Mouse (Mus musculus) liver, embryonic 15.5 days (tissue): ENCODE results near the gene Ndufc2. TPM values are rescaled to one million over a fixed set of nuclear protein-coding genes. Genes with fewer than 3 reads are reported as not detected.
A peak's percentile ranks its signal among the peaks of the same experiment; 100 is the strongest.
"Not testable (repeated sequence)": the region's sequence is repeated elsewhere in the genome, so short reads cannot be mapped to it uniquely, and the experiment has no call there.

ENCODE experiments used
- ATAC-seq: fragments of 200-750 bp; cut with Nextera tagmentation; 2 replicates; pipeline ENCODE4 v1.8.0; 2017; ENCODE audit warnings: moderate number of reproducible peaks, mild to moderate bottlenecking, moderate library complexity; ENCODE audit not compliant: insufficient read depth
- H3K27ac ChIP-seq: fragments of 300-500 bp; sonication (generic); replicated peaks from 2 replicates; pipeline ENCODE4 v1.5.1; 2015; ENCODE audit warnings: mild to moderate bottlenecking, inconsistent platforms
- H3K27me3 ChIP-seq: fragments of 300-500 bp; sonication (generic); 2 replicates; pipeline ENCODE4 v1.6.1; 2015; ENCODE audit warnings: mild to moderate bottlenecking, inconsistent platforms
- H3K36me3 ChIP-seq: fragments of 300-500 bp; sonication (generic); replicated peaks from 2 replicates; pipeline ENCODE4 v1.6.1; 2015; ENCODE audit warnings: moderate library complexity, mild to moderate bottlenecking, inconsistent platforms
- H3K4me1 ChIP-seq: fragments of 300-500 bp; sonication (generic); replicated peaks from 2 replicates; pipeline ENCODE4 v1.6.1; 2015; ENCODE audit warnings: inconsistent platforms
- H3K4me2 ChIP-seq: fragments of 300-500 bp; sonication (generic); 2 replicates; pipeline ENCODE4 v1.6.1; 2015; ENCODE audit warnings: moderate library complexity, mild to moderate bottlenecking, inconsistent platforms
- H3K4me3 ChIP-seq: fragments of 300-500 bp; sonication (generic); replicated peaks from 2 replicates; pipeline ENCODE4 v1.5.1; 2015; ENCODE audit warnings: mild to moderate bottlenecking, inconsistent platforms
- H3K9ac ChIP-seq: fragments of 300-500 bp; sonication (generic); 2 replicates; pipeline ENCODE4 v1.6.1; 2015; ENCODE audit warnings: moderate library complexity, mild to moderate bottlenecking, inconsistent platforms
- H3K9me3 ChIP-seq: fragments of 300-500 bp; sonication (generic); replicated peaks from 2 replicates; pipeline ENCODE4 v1.6.1; 2016; ENCODE audit warnings: inconsistent platforms
- WGBS: fragments of 180-500 bp; shearing (Covaris S2); methylation state at CpG from one replicate; pipeline ENCODE4 v1.1.7; 2015; ENCODE audit warnings: mixed read lengths; ENCODE audit not compliant: insufficient replicate concordance; 5-methylcytosine and 5-hydroxymethylcytosine counted together
- polyA plus RNA-seq: library from polyadenylated mRNA; unstranded; fragments of >200 nt; fragmentation: Nextera tagmentation; extraction: Ambion mirVana; gene quantifications from 2 replicates; pipeline ENCODE4 v1.2.1, GENCODE M21; 2015

Ndufc2 gene
- polyA plus RNA-seq, 1 experiment from 2014 or later = 164 TPM

GRCm38 (mm10) chr7:97427296-97427695 lies 27.5 kb downstream of the Ndufc2 start:
- H3K9me3 ChIP-seq = no peaks in the 10 kb centered on the region
- WGBS = 71% methylated on average over 6 of the region's 6 CpGs
- no peak overlapping the region for H3K4me3 ChIP-seq
- H3K9ac ChIP-seq = no peak overlapping the region
- H3K4me1 ChIP-seq = peaks cover 4% of the 10 kb centered on the region
- ATAC-seq = no peak
- H3K36me3 ChIP-seq = no peaks in the 10 kb centered on the region
- no peaks in the 10 kb centered on the region for H3K27me3 ChIP-seq
- no peak overlapping the region for H3K4me2 ChIP-seq
- H3K27ac ChIP-seq = no peak overlapping the region

- H3K4me3 ChIP-seq = no peak overlapping the region
- H3K36me3 ChIP-seq = no peaks in the 10 kb centered on the region
- no peaks in the 10 kb centered on the region for H3K27me3 ChIP-seq
- no peak overlapping the region for H3K9ac ChIP-seq
- no peak overlapping the region for H3K27ac ChIP-seq
- ATAC-seq = no peak
- H3K9me3 ChIP-seq = no peaks in the 10 kb centered on the region
- WGBS = 59% methylated on average over 5 of the region's 5 CpGs
- no peak overlapping the region for H3K4me2 ChIP-seq
- peaks cover 4% of the 10 kb centered on the region for H3K4me1 ChIP-seq
Observed at GRCm38 (mm10) chr7:97427778-97428420, 28.1 kb downstream of the Ndufc2 start.

- Histone ChIP-seq H3K9me3 (no peaks in the 10 kb centered on the region), H3K4me1 (peaks cover 4% of the 10 kb centered on the region), H3K36me3 (no peaks in the 10 kb centered on the region), H3K4me2 (no peak overlapping the region), H3K27me3 (no peaks in the 10 kb centered on the region), H3K27ac (no peak overlapping the region), H3K9ac (no peak overlapping the region), H3K4me3 (no peak overlapping the region)
- 24% methylated on average over 5 of the region's 5 CpGs for WGBS
- no peak for ATAC-seq
Observed at GRCm38 (mm10) chr7:97429705-97430104, 29.9 kb downstream of the Ndufc2 start.

- 72% methylated on average over 3 of the region's 3 CpGs for WGBS
- ATAC-seq, H3K27ac ChIP-seq: not testable (repeated sequence)
Observed at GRCm38 (mm10) chr7:97433517-97433916, 33.7 kb downstream of the Ndufc2 start.

GRCm38 (mm10) chr7:97434517-97434916 lies 34.7 kb downstream of the Ndufc2 start:
- H3K9ac ChIP-seq = no peak overlapping the region
- no peaks in the 10 kb centered on the region for H3K36me3 ChIP-seq
- H3K9me3 ChIP-seq = no peaks in the 10 kb centered on the region
- 61% methylated on average over 10 of the region's 10 CpGs for WGBS
- H3K27me3 ChIP-seq = no peaks in the 10 kb centered on the region
- H3K27ac ChIP-seq = no peak overlapping the region
- H3K4me3 ChIP-seq = no peak overlapping the region
- no peaks in the 10 kb centered on the region; the same call in 1 of the 2 replicates for H3K4me1 ChIP-seq
- ATAC-seq = no peak
- H3K4me2 ChIP-seq = no peak overlapping the region

More at GRCm38 (mm10) chr7:97433517-97433916, 33.7 kb downstream of the Ndufc2 start:
- H3K9me3 ChIP-seq, H3K9ac ChIP-seq, H3K4me2 ChIP-seq, H3K27me3 ChIP-seq, H3K4me1 ChIP-seq, H3K4me3 ChIP-seq, H3K36me3 ChIP-seq: not testable (repeated sequence)

GRCm38 (mm10) chr7:97438986-97439385 lies 39.2 kb downstream of the Ndufc2 start:
- H3K9me3 ChIP-seq = 0 out of 2 replicates have a peak, but pooled peaks cover 6% of the 10 kb centered on the region
- H3K4me2 ChIP-seq = no peak overlapping the region
- H3K27ac ChIP-seq = no peak overlapping the region
- no peaks in the 10 kb centered on the region for H3K4me1 ChIP-seq
- H3K9ac ChIP-seq = no peak overlapping the region
- H3K36me3 ChIP-seq = no peaks in the 10 kb centered on the region
- H3K27me3 ChIP-seq = no peaks in the 10 kb centered on the region
- ATAC-seq = no peak
- no peak overlapping the region for H3K4me3 ChIP-seq

- H3K27ac ChIP-seq = no peak overlapping the region
- H3K4me2 ChIP-seq = no peak overlapping the region
- H3K36me3 ChIP-seq = no peaks in the 10 kb centered on the region
- WGBS = 60% methylated on average over 6 of the region's 6 CpGs
- H3K27me3 ChIP-seq = no peaks in the 10 kb centered on the region
- no peak for ATAC-seq
- H3K4me3 ChIP-seq = no peak overlapping the region
- no peak overlapping the region for H3K9ac ChIP-seq
- H3K9me3 ChIP-seq = peaks cover 3% of the 10 kb centered on the region; the same call in 1 of the 2 replicates
- peaks cover 4% of the 10 kb centered on the region for H3K4me1 ChIP-seq
Observed at GRCm38 (mm10) chr7:97446171-97446925, 46.5 kb downstream of the Ndufc2 start.

GRCm38 (mm10) chr7:97447050-97447531 lies 47.3 kb downstream of the Ndufc2 start:
- 50% methylated on average over 6 of the region's 6 CpGs for WGBS

GRCm38 (mm10) chr7:97451023-97451422 lies 51.2 kb downstream of the Ndufc2 start, which contains the start of gene Kctd14:
Gene Kctd14 (plus strand): TSS chr7:97451323.
- not testable (repeated sequence) for H3K4me3 ChIP-seq, ATAC-seq, H3K9ac ChIP-seq, H3K27me3 ChIP-seq, H3K36me3 ChIP-seq, H3K9me3 ChIP-seq
- 34% methylated on average over 2 of the region's 2 CpGs for WGBS
- peaks cover 40% of the 10 kb centered on the region for H3K4me1 ChIP-seq
- H3K27ac ChIP-seq = peak within 1 kb of the TSS; percentile 99
- H3K4me2 ChIP-seq = peak within 1 kb of the TSS; percentile 91

More at GRCm38 (mm10) chr7:97447050-97447531, 47.3 kb downstream of the Ndufc2 start:
- no peak overlapping the region for H3K27ac ChIP-seq
- no peak overlapping the region for H3K9ac ChIP-seq
- H3K9me3 ChIP-seq = no peaks in the 10 kb centered on the region; the same call in 1 of the 2 replicates
- H3K4me3 ChIP-seq = no peak overlapping the region
- no peaks in the 10 kb centered on the region for H3K27me3 ChIP-seq
- no peak overlapping the region for H3K4me2 ChIP-seq
- no peak for ATAC-seq
- no peaks in the 10 kb centered on the region for H3K36me3 ChIP-seq
- peaks cover 11% of the 10 kb centered on the region for H3K4me1 ChIP-seq

GRCm38 (mm10) chr7:97452196-97452595 lies 52.4 kb downstream of the Ndufc2 start:
- Histone ChIP-seq H3K36me3 (0 out of 2 replicates have a peak, but pooled peaks cover 11% of the 10 kb centered on the region), H3K9ac (no peak overlapping the region), H3K27me3 (no peaks in the 10 kb centered on the region), H3K4me2 (peak overlapping the region; percentile 91), H3K9me3 (no peaks in the 10 kb centered on the region; the same call in 1 of the 2 replicates), H3K27ac (peak overlapping the region; percentile 99), H3K4me3 (no peak overlapping the region), H3K4me1 (peaks cover 44% of the 10 kb centered on the region)
- WGBS = 44% methylated on average over 6 of the region's 6 CpGs
- ATAC-seq = no peak

- Histone ChIP-seq H3K27me3 (no peaks in the 10 kb centered on the region), H3K36me3 (peaks cover 23% of the 10 kb centered on the region), H3K4me3 (peak overlapping the region; percentile 83), H3K9ac (peak overlapping the region; percentile 81), H3K4me2 (peak overlapping the region; percentile 91), H3K4me1 (peaks cover 44% of the 10 kb centered on the region), H3K27ac (peak overlapping the region; percentile 99), H3K9me3 (no peaks in the 10 kb centered on the region; the same call in 1 of the 2 replicates)
- 1% methylated on average over 27 of the region's 27 CpGs for WGBS
- peak; percentile 99 for ATAC-seq
Observed at GRCm38 (mm10) chr7:97453141-97453921, 53.5 kb downstream of the Ndufc2 start.
